Mouse (Mus musculus): ENCODE results near the gene Mllt3. TPM values are rescaled to one million over a fixed set of nuclear protein-coding genes. Genes with fewer than 3 reads are reported as not detected.

The Mllt3 gene
- polyA plus RNA-seq, 1 experiment from 2014 or later, result 104 TPM

DNA sequence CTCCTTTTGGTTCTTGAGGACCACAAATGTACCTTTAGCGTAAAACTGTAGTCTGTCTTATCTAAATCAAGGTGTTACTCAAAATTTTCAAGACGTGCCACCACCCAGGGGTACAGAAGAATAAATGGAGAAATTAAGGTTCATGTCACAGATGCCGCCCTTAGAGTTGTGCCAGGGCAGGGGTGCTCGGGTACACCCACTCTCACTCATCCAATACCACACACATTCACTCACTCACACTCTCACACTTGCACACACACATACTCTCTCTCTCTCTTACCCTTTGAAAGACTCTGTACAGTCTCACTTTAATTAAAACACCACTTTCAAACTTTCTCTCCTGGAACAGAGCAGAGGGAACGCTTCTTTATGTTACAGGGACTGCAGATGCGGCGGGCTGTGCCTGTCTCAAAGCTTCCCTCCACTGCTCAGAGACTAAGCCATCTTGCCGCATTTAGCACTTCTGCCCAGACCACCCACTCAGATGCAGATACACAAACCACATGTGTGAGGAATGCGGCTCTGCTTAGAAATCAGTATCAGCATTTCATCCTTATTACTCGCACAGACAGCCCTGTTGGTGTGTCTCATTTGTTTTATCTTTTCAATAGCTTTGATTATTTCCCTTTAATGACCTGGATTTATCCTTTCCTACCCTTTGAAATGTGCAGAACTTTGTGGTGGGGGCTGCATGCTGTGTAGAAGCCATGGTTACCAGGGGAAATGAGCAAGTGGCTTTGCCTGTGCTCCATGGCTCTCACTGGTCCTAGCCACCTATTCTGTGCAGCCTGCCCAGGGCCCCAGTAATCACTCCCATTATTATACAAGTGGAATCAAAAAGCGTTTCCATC, 265.2 kb downstream of the Mllt3 start:
- Histone ChIP-seq H3K4me2 (ENCODE audit: low read length) (no peak overlapping the region), H3K27ac (replicated peaks; ENCODE audit: low read depth, low read length) (no peak overlapping the region), H3K4me3 (replicated peaks; ENCODE audit: low read depth, low read length) (no peak overlapping the region), H3K4me1 (ENCODE audit: control insufficient read depth, insufficient read depth, low read length) (0 out of 2 replicates have a peak, but pooled peaks cover 8% of the 10 kb centered on the region), H3K27me3 (ENCODE audit: control insufficient read depth, insufficient read depth, low read length) (no peaks in the 10 kb centered on the region), H3K9ac (replicated peaks; ENCODE audit: low read length) (no peak overlapping the region), H3K36me3 (ENCODE audit: control insufficient read depth, insufficient read depth, low read length) (peaks cover 6% of the 10 kb centered on the region; the same call in 1 of the 2 replicates), H3K9me3 (ENCODE audit: control insufficient read depth, low read length) (no peaks in the 10 kb centered on the region)
- DNase-seq (peak; percentile 49), ATAC-seq (ENCODE audit: low FRiP score, low TSS enrichment) (peak; percentile 40)
- 26% methylated on average over 11 of the region's 11 CpGs for WGBS

DNA sequence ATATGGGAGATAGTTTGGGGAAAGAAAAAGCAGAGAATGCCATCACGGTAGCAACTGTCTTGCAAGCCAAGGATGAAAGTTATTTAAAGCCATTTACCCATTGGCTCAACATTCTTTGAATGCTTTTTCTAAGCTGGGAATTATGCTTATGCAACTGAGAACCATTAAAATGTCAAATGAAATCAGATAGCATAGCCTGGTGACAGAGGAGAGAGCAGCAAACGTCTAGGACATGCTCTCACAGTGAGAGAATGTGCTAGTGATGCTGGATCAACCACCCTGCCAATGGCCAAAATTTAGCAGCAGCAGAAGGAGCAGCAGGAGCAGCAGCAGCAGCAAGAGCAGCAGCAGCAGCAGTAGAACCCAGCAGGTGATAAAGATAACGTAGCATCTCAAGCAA, 267.4 kb downstream of the Mllt3 start:
- H3K27ac ChIP-seq (replicated peaks; ENCODE audit: low read depth, low read length), result no peak overlapping the region
- no peaks in the 10 kb centered on the region for H3K27me3 ChIP-seq (ENCODE audit: control insufficient read depth, insufficient read depth, low read length)
- 0 out of 2 replicates have a peak, but pooled peaks cover 8% of the 10 kb centered on the region for H3K4me1 ChIP-seq (ENCODE audit: control insufficient read depth, insufficient read depth, low read length)
- H3K9ac ChIP-seq (replicated peaks; ENCODE audit: low read length), result no peak overlapping the region
- H3K4me2 ChIP-seq (ENCODE audit: low read length), result no peak overlapping the region
- no peak overlapping the region for H3K4me3 ChIP-seq (replicated peaks; ENCODE audit: low read depth, low read length)
- WGBS, result 63% methylated on average over 3 of the region's 3 CpGs
- no peaks in the 10 kb centered on the region for H3K36me3 ChIP-seq (ENCODE audit: control insufficient read depth, insufficient read depth, low read length)
- ATAC-seq (ENCODE audit: low FRiP score, low TSS enrichment), result no peak
- no peaks in the 10 kb centered on the region for H3K9me3 ChIP-seq (ENCODE audit: control insufficient read depth, low read length)
- DNase-seq, result no peak

DNA sequence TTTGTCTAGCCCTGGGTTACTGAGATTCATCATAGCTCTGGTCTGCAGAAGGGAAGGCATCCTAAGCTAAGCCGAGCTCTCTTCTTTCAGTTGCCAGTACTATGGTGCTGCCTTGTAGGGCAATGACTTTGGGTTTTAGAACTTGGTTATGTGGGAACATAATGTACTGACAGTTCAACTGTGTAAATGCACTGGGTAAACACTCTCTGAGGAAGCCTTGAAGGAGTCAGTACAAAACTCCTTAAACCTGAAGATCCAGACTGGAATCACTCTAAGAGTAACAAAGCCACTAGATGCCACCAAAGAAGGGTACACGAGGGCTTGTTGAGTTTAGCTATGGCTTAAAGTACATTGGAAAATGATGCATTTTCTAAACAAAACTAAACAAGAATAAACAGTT, 272.1 kb downstream of the Mllt3 start:
- ATAC-seq (ENCODE audit: low FRiP score, low TSS enrichment) (no peak), DNase-seq (no peak)
- Histone ChIP-seq H3K27ac (replicated peaks; ENCODE audit: low read depth, low read length) (no peak overlapping the region), H3K4me1 (ENCODE audit: control insufficient read depth, insufficient read depth, low read length) (no peaks in the 10 kb centered on the region), H3K4me3 (replicated peaks; ENCODE audit: low read depth, low read length) (no peak overlapping the region), H3K27me3 (ENCODE audit: control insufficient read depth, insufficient read depth, low read length) (no peaks in the 10 kb centered on the region), H3K4me2 (ENCODE audit: low read length) (no peak overlapping the region), H3K9me3 (ENCODE audit: control insufficient read depth, low read length) (no peaks in the 10 kb centered on the region), H3K36me3 (ENCODE audit: control insufficient read depth, insufficient read depth, low read length) (no peaks in the 10 kb centered on the region), H3K9ac (replicated peaks; ENCODE audit: low read length) (no peak overlapping the region)
- 70% methylated on average over 2 of the region's 2 CpGs for WGBS

DNA sequence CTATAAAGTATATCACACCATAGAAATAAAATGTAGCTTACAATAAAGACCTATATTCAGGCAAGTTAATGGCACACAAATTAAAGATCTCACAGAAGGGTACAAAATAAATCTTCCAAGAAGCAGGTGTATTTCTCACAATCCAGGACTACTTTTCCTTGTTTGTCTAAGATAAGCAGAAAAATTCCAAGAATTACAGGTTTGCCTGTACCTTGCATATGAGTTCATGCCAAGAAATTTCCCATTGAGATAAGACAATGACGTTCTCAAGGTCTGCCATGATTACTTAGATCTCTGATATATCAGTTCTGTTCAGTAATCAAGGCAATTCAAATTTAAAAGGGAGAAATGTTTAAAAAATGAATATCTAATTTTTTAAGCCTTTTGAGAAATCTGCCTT, 272.9 kb downstream of the Mllt3 start:
- DNase-seq (no peak), ATAC-seq (ENCODE audit: low FRiP score, low TSS enrichment) (no peak)
- no peaks in the 10 kb centered on the region for H3K36me3 ChIP-seq (ENCODE audit: control insufficient read depth, insufficient read depth, low read length)
- no peak overlapping the region for H3K4me3 ChIP-seq (replicated peaks; ENCODE audit: low read depth, low read length)
- no peaks in the 10 kb centered on the region for H3K4me1 ChIP-seq (ENCODE audit: control insufficient read depth, insufficient read depth, low read length)
- WGBS, result 90% methylated on average over 1 of the region's 1 CpGs
- no peak overlapping the region for H3K27ac ChIP-seq (replicated peaks; ENCODE audit: low read depth, low read length)
- H3K4me2 ChIP-seq (ENCODE audit: low read length), result no peak overlapping the region
- no peaks in the 10 kb centered on the region for H3K27me3 ChIP-seq (ENCODE audit: control insufficient read depth, insufficient read depth, low read length)
- no peaks in the 10 kb centered on the region for H3K9me3 ChIP-seq (ENCODE audit: control insufficient read depth, low read length)
- H3K9ac ChIP-seq (replicated peaks; ENCODE audit: low read length), result no peak overlapping the region

DNA sequence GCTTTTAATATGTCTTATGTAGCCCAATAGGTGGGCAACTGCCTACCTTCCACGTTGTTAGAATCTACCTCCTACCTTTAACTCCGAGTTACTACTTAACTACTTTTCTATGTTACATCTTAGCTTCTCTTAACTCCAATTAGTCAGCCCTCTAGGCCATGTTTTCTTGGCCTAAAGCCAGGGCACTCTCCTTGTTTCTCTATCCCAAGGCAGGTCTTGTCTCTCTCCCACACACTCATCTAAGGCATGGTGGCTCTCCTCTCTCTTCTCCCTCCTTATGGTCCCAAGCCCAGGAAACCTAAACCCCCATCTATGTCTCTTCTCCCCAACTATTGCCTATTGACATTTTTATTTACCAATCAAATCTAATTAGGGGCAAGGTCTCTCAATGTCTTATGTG, 273.5 kb downstream of the Mllt3 start:
- ATAC-seq (ENCODE audit: low FRiP score, low TSS enrichment) (no peak), DNase-seq (no peak)
- H3K9ac ChIP-seq (replicated peaks; ENCODE audit: low read length), result no peak overlapping the region
- H3K9me3 ChIP-seq (ENCODE audit: control insufficient read depth, low read length), result no peaks in the 10 kb centered on the region
- no peak overlapping the region for H3K4me3 ChIP-seq (replicated peaks; ENCODE audit: low read depth, low read length)
- no peaks in the 10 kb centered on the region for H3K27me3 ChIP-seq (ENCODE audit: control insufficient read depth, insufficient read depth, low read length)
- no peaks in the 10 kb centered on the region for H3K4me1 ChIP-seq (ENCODE audit: control insufficient read depth, insufficient read depth, low read length)
- 91% methylated on average over 2 of the region's 2 CpGs for WGBS
- H3K36me3 ChIP-seq (ENCODE audit: control insufficient read depth, insufficient read depth, low read length), result no peaks in the 10 kb centered on the region
- no peak overlapping the region for H3K4me2 ChIP-seq (ENCODE audit: low read length)
- no peak overlapping the region for H3K27ac ChIP-seq (replicated peaks; ENCODE audit: low read depth, low read length)

DNA sequence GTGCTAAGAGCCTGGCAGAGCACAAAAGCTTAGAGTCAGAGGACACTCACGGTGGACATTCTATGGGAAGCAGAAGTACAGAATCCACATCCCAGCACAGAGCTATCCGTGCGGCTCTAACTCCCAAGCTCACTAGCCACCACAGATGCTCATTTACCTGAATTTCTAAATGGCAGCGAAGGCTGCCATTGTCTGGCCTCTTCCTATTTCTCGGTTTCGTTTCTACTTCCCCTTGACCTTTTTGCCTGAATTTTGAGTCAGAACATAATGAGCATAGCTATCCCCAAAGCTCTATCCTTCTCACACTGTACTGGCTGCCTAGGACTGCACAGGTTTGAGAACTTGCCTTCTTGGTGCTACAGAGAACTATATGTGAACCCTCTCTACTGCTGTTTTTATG, 274.1 kb downstream of the Mllt3 start:
- no peaks in the 10 kb centered on the region for H3K9me3 ChIP-seq (ENCODE audit: control insufficient read depth, low read length)
- no peak for ATAC-seq (ENCODE audit: low FRiP score, low TSS enrichment)
- DNase-seq, result no peak
- WGBS, result 92% methylated on average over 6 of the region's 6 CpGs
- no peaks in the 10 kb centered on the region for H3K4me1 ChIP-seq (ENCODE audit: control insufficient read depth, insufficient read depth, low read length)
- no peak overlapping the region for H3K4me2 ChIP-seq (ENCODE audit: low read length)
- no peak overlapping the region for H3K9ac ChIP-seq (replicated peaks; ENCODE audit: low read length)
- H3K4me3 ChIP-seq (replicated peaks; ENCODE audit: low read depth, low read length), result no peak overlapping the region
- no peaks in the 10 kb centered on the region for H3K36me3 ChIP-seq (ENCODE audit: control insufficient read depth, insufficient read depth, low read length)
- H3K27ac ChIP-seq (replicated peaks; ENCODE audit: low read depth, low read length), result no peak overlapping the region
- H3K27me3 ChIP-seq (ENCODE audit: control insufficient read depth, insufficient read depth, low read length), result no peaks in the 10 kb centered on the region

DNA sequence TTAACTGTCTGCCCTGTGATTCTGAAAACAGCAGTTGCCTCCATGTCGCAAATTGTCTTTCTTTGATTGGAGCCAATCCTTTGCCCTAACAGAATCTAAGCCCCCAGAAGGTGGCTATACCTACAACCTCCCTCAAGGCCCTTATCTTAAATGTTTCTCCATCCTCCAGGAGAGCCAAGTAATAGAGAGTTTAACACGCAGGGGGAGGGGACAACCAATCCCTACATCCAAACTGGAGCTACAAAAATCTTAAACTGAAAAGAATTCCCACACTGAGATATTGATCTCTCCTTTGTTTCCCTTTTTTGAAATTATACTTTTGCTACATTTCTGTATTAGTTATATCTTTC, 281.7 kb downstream of the Mllt3 start:
- no peaks in the 10 kb centered on the region for H3K27me3 ChIP-seq (ENCODE audit: control insufficient read depth, insufficient read depth, low read length)
- DNase-seq, result no peak
- H3K4me2 ChIP-seq (ENCODE audit: low read length), result no peak overlapping the region
- peaks cover 10% of the 10 kb centered on the region; the same call in 1 of the 2 replicates for H3K4me1 ChIP-seq (ENCODE audit: control insufficient read depth, insufficient read depth, low read length)
- H3K9me3 ChIP-seq (ENCODE audit: control insufficient read depth, low read length), result no peaks in the 10 kb centered on the region
- no peak for ATAC-seq (ENCODE audit: low FRiP score, low TSS enrichment)
- no peak overlapping the region for H3K27ac ChIP-seq (replicated peaks; ENCODE audit: low read depth, low read length)
- H3K36me3 ChIP-seq (ENCODE audit: control insufficient read depth, insufficient read depth, low read length), result no peaks in the 10 kb centered on the region
- 94% methylated on average over 2 of the region's 2 CpGs for WGBS
- H3K4me3 ChIP-seq (replicated peaks; ENCODE audit: low read depth, low read length), result no peak overlapping the region
- no peak overlapping the region for H3K9ac ChIP-seq (replicated peaks; ENCODE audit: low read length)

DNA sequence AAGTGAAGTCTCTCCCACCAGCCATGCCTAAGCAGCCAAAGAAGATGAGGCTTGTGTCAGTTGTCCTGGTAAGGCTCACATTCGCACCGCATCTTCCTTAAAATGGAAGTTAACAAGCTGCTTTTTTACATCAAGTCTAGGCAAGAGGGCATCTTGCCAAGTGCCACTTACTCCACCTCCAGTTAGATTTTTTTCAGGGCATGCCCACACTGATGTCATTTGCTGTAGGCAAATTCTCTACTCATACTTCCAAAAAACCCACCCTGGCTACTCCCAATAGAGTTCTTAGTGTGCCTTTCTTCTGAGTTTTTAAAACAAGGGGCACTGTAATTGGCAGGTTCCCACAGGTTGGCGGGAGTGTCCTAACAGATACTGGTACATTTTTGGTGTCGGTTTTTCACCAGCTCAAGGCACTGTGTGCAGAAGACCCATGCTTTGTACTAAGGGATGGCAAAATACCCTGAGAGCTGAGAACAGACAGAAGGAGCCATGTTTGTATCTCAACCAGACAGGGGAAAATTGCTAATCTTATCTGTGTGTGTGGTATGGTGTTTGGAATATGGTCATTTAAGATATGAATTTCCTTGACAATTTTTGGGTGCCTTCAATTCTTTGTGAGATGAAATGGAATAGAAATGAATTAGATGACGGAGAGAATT, 282.2 kb downstream of the Mllt3 start:
- Histone ChIP-seq H3K4me1 (ENCODE audit: control insufficient read depth, insufficient read depth, low read length) (peaks cover 10% of the 10 kb centered on the region; the same call in 1 of the 2 replicates), H3K36me3 (ENCODE audit: control insufficient read depth, insufficient read depth, low read length) (no peaks in the 10 kb centered on the region), H3K4me2 (ENCODE audit: low read length) (no peak overlapping the region), H3K9ac (replicated peaks; ENCODE audit: low read length) (no peak overlapping the region), H3K9me3 (ENCODE audit: control insufficient read depth, low read length) (no peaks in the 10 kb centered on the region), H3K27ac (replicated peaks; ENCODE audit: low read depth, low read length) (no peak overlapping the region), H3K4me3 (replicated peaks; ENCODE audit: low read depth, low read length) (no peak overlapping the region), H3K27me3 (ENCODE audit: control insufficient read depth, insufficient read depth, low read length) (no peaks in the 10 kb centered on the region)
- DNase-seq, result no peak
- no peak for ATAC-seq (ENCODE audit: low FRiP score, low TSS enrichment)
- WGBS, result 91% methylated on average over 5 of the region's 5 CpGs
